Mouse (Mus musculus) heart, embryonic 16.5 days (tissue): ENCODE results near the gene Pou6f1. TPM values are rescaled to one million over a fixed set of nuclear protein-coding genes. Genes with fewer than 3 reads are reported as not detected.
A peak's percentile ranks its signal among the peaks of the same experiment; 100 is the strongest.
"Not testable (repeated sequence)": the region's sequence is repeated elsewhere in the genome, so short reads cannot be mapped to it uniquely, and the experiment has no call there.

Experiments used
- ATAC-seq: fragments of 200-750 bp; cut with Nextera tagmentation; replicated peaks from 2 replicates; pipeline ENCODE4 v1.8.0; 2017; ENCODE audit warnings: moderate number of reproducible peaks; ENCODE audit not compliant: insufficient read depth, low FRiP score; ENCODE audit errors: extremely low read depth
- H3K27ac ChIP-seq: fragments of 300-500 bp; sonication (generic); 2 replicates; pipeline ENCODE4 v1.5.1; 2014; ENCODE audit warnings: mild to moderate bottlenecking, low read length, control low read depth, moderate library complexity
- H3K27me3 ChIP-seq: fragments of 300-500 bp; sonication (generic); 2 replicates; pipeline ENCODE4 v1.6.1; 2014; ENCODE audit warnings: low read length, mixed read lengths; ENCODE audit not compliant: control insufficient read depth, insufficient read depth
- H3K36me3 ChIP-seq: fragments of 300-500 bp; sonication (generic); 2 replicates; pipeline ENCODE4 v1.6.1; 2014; ENCODE audit not compliant: control insufficient read depth, insufficient read depth
- H3K4me1 ChIP-seq: fragments of 300-500 bp; sonication (generic); 2 replicates; pipeline ENCODE4 v1.6.1; 2014; ENCODE audit warnings: low read length, mixed read lengths; ENCODE audit not compliant: control insufficient read depth, insufficient read depth
- H3K4me2 ChIP-seq: fragments of 300-500 bp; sonication (generic); 2 replicates; pipeline ENCODE4 v1.6.1; 2014; ENCODE audit warnings: low read depth, mild to moderate bottlenecking, control low read depth, low read length
- H3K4me3 ChIP-seq: fragments of 300-500 bp; sonication (generic); 2 replicates; pipeline ENCODE4 v1.5.1; 2014; ENCODE audit warnings: mild to moderate bottlenecking, control low read depth, low read length
- H3K9ac ChIP-seq: fragments of 300-500 bp; sonication (generic); 2 replicates; pipeline ENCODE4 v1.6.1; 2014; ENCODE audit warnings: low read length, control low read depth
- H3K9me3 ChIP-seq: fragments of 300-500 bp; sonication (generic); replicated peaks from 2 replicates; pipeline ENCODE4 v1.6.1; 2016; ENCODE audit warnings: low read length; ENCODE audit not compliant: control insufficient read depth
- WGBS: fragments of 180-500 bp; shearing (Covaris S2); extraction: QIAGEN DNeasy Blood & Tissue Kit; methylation state at CpG from one replicate; pipeline ENCODE4 v1.1.7; 2014; 5-methylcytosine and 5-hydroxymethylcytosine counted together
- polyA plus RNA-seq: library from polyadenylated mRNA; unstranded; fragments of >200 nt; fragmentation: Nextera tagmentation; extraction: Ambion mirVana; gene quantifications from 2 replicates; pipeline ENCODE4 v1.2.1, GENCODE M21; 2015

Gene Pou6f1
- polyA plus RNA-seq, 1 experiment from 2014 or later, result 3.3 TPM

- H3K27me3 ChIP-seq, result no peaks in the 10 kb centered on the region
- H3K27ac ChIP-seq, result peak overlapping the region; percentile 86
- H3K4me2 ChIP-seq, result peak overlapping the region; percentile 89
- peak overlapping the region; percentile 83 for H3K9ac ChIP-seq
- H3K9me3 ChIP-seq, result no peaks in the 10 kb centered on the region
- H3K4me1 ChIP-seq, result peaks cover 17% of the 10 kb centered on the region
- ATAC-seq, result peak; percentile 0; the same call in 1 of the 2 replicates
- H3K4me3 ChIP-seq, result peak overlapping the region; percentile 96
- 10% methylated on average over 43 of the region's 43 CpGs for WGBS
- peaks cover 19% of the 10 kb centered on the region for H3K36me3 ChIP-seq
Observed at GRCm38 (mm10) chr15:100614218-100614995, 14.6 kb upstream of the Pou6f1 start.

- Histone ChIP-seq H3K27ac (no peak overlapping the region), H3K4me3 (peak overlapping the region; percentile 40), H3K27me3 (no peaks in the 10 kb centered on the region), H3K36me3 (peaks cover 13% of the 10 kb centered on the region), H3K4me2 (peak overlapping the region; percentile 61), H3K4me1 (peaks cover 17% of the 10 kb centered on the region), H3K9ac (peak overlapping the region; percentile 42; the same call in 1 of the 2 replicates), H3K9me3 (no peaks in the 10 kb centered on the region)
- ATAC-seq, result no peak
- 9% methylated on average over 16 of the region's 16 CpGs for WGBS
Observed at GRCm38 (mm10) chr15:100613584-100613983, 13.8 kb upstream of the Pou6f1 start.

GRCm38 (mm10) chr15:100612432-100612831, 12.6 kb upstream of the Pou6f1 start:
- H3K4me1 ChIP-seq, result peaks cover 17% of the 10 kb centered on the region
- peaks cover 2% of the 10 kb centered on the region; the same call in 1 of the 2 replicates for H3K36me3 ChIP-seq
- no peaks in the 10 kb centered on the region for H3K9me3 ChIP-seq
- no peak overlapping the region for H3K27ac ChIP-seq
- no peaks in the 10 kb centered on the region for H3K27me3 ChIP-seq
- H3K4me3 ChIP-seq, result no peak overlapping the region
- 65% methylated on average over 2 of the region's 2 CpGs for WGBS
- ATAC-seq, result no peak
- no peak overlapping the region for H3K9ac ChIP-seq
- H3K4me2 ChIP-seq, result no peak overlapping the region

DNA sequence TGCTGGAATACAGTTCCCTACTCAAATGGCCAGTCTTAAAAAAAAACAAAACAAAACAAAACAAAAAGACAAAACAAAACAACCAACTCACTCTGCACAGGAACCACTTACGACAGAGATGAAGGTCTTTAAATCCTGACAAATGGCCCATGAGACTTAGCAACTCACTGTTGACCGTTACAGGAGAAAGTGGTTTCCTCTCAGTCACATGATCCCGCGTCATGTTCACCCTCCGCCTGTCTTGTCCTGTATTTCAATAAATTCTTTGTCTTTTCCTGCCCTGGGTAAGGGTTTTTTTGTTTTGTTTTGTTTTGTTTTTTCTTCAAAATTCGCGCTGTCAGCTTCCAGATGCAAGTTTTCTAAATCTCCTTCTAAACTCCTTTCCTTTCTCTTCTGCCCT, 12.2 kb upstream of the Pou6f1 start:
- peaks cover 17% of the 10 kb centered on the region for H3K4me1 ChIP-seq
- no peak overlapping the region for H3K27ac ChIP-seq
- no peak overlapping the region for H3K4me2 ChIP-seq
- no peaks in the 10 kb centered on the region for H3K27me3 ChIP-seq
- no peak for ATAC-seq
- no peak overlapping the region for H3K9ac ChIP-seq
- H3K36me3 ChIP-seq, result peaks cover under 1% of the 10 kb centered on the region; the same call in 1 of the 2 replicates
- WGBS, result 81% methylated on average over 7 of the region's 7 CpGs
- H3K9me3 ChIP-seq, result no peaks in the 10 kb centered on the region
- no peak overlapping the region for H3K4me3 ChIP-seq

DNA sequence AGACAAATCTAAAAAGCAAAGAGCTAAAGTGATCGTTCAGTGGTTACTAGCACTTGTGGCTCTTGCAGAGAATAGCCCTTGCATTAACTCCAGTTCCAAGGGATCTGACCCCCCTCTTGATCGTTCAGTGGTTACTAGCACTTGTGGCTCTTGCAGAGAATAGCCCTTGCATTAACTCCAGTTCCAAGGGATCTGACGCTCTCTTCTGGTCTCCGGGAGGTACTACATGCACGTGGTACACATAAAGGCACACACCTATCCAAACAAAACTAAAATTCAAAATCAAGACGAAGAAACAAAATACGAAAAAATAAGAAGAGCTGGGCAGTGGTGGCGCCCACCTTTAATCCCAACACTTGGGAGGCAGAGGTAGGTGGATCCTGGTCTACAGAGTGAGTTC, 6.9 kb upstream of the Pou6f1 start:
- not testable (repeated sequence) for H3K36me3 ChIP-seq, ATAC-seq, H3K4me3 ChIP-seq, H3K9me3 ChIP-seq, H3K4me1 ChIP-seq, H3K9ac ChIP-seq, H3K27me3 ChIP-seq, H3K4me2 ChIP-seq, H3K27ac ChIP-seq
- 86% methylated on average over 8 of the region's 8 CpGs for WGBS

- peaks cover 12% of the 10 kb centered on the region for H3K4me1 ChIP-seq
- no peaks in the 10 kb centered on the region for H3K9me3 ChIP-seq
- H3K27ac ChIP-seq, result no peak overlapping the region
- no peak overlapping the region for H3K4me3 ChIP-seq
- no peak for ATAC-seq
- H3K36me3 ChIP-seq, result no peaks in the 10 kb centered on the region
- H3K4me2 ChIP-seq, result no peak overlapping the region
- no peak overlapping the region for H3K9ac ChIP-seq
- WGBS, result 53% methylated on average over 3 of the region's 3 CpGs
- H3K27me3 ChIP-seq, result peaks cover 8% of the 10 kb centered on the region; the same call in 1 of the 2 replicates
Observed at GRCm38 (mm10) chr15:100601669-100602068, 1.9 kb upstream of the Pou6f1 start.

GRCm38 (mm10) chr15:100600696-100601272, 1.0 kb upstream of the Pou6f1 start:
- H3K27me3 ChIP-seq, result peaks cover 8% of the 10 kb centered on the region; the same call in 1 of the 2 replicates
- H3K9me3 ChIP-seq, result no peaks in the 10 kb centered on the region
- 27% methylated on average over 21 of the region's 21 CpGs for WGBS
- H3K9ac ChIP-seq, result no peak overlapping the region; the same call in 1 of the 2 replicates
- H3K4me2 ChIP-seq, result peak overlapping the region; percentile 99
- peak overlapping the region; percentile 82 for H3K4me3 ChIP-seq
- ATAC-seq, result no peak
- H3K36me3 ChIP-seq, result no peaks in the 10 kb centered on the region
- no peak overlapping the region for H3K27ac ChIP-seq
- peaks cover 12% of the 10 kb centered on the region for H3K4me1 ChIP-seq

DNA sequence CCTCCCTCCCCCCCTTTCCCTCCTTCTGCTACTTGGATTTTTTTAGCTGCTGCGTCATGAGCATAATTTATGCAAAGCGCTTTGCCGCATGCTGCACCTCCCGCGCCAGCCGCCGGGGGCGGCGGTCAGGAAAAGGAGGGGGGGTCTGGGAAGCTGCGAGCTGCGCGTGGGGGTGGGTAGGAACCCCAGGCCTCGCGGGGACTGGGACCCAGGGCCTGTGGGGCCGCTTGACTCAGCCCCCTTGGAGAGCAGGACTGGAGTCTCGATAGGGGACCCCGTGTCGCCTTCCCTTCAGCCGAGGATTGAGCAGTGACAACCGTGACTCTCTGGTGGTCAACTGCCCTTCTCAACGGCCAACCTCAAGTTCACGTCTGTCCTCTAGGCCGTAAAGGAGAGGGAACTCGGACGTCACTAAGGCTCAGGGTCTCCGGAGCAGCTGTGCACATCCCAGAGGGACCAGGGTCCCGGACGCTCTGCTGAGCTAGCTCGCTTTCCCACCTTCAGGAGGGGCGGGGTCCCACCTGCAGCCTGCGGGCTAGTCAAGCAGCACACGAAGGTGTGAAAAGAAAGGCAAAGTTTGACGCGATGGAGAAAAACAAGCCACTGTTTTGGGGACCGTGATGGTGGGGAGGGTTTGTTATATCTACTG, 387 bp upstream of the Pou6f1 start:
- Histone ChIP-seq H3K4me2 (peak overlapping the region; percentile 99), H3K27ac (peak overlapping the region; percentile 79), H3K4me1 (peaks cover 12% of the 10 kb centered on the region), H3K36me3 (no peaks in the 10 kb centered on the region), H3K4me3 (peak overlapping the region; percentile 82), H3K9me3 (no peaks in the 10 kb centered on the region), H3K27me3 (peaks cover 8% of the 10 kb centered on the region; the same call in 1 of the 2 replicates), H3K9ac (peak overlapping the region; percentile 91)
- peak; percentile 67 for ATAC-seq
- 2% methylated on average over 35 of the region's 35 CpGs for WGBS
